ENCODE assay signal across 27 mouse cellular contexts in the genomic region with DNA sequence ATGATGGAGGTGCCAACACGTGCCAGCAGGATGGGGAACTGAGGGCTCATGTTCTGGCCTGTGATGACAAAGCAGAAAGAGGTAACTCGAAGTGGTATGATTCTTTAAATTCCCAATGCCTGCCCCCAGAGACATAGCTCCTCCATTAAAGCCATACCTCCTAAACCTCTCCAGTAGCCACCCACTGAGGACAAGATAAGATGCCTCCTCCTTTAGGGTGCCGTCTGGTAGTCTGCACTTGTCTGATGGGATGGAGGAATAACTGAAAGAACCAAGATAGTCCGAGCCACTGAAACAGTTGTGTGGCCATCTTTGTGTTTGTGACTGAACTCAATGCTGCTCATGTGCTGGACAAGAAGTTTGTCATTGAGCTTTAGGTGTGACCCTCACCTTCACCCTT. TPM values are rescaled to one million over a fixed set of nuclear protein-coding genes. Genes with fewer than 3 reads are reported as not detected.
DNase-seq lines count a peak whose midpoint lies in the region; ATAC-seq and TF ChIP-seq lines count a peak whose summit lies in the region.
"Had no signal": no experiment of that assay in that cellular context is flagged by ENCODE, and none has a peak within 500 bp of the region (broad histone marks: within the 10 kb centered on the region; RNA-seq: fewer than 3 reads in every experiment).

No protein-coding gene starts in this region.

- TF ChIP-seq CTCF in liver, embryonic 14.5 days (IDR thresholded peaks at IDR 0.05; ENCODE audit: low read depth): no peak
- no peak for TF ChIP-seq CTCF in liver, postnatal 0 days (IDR thresholded peaks at IDR 0.05; ENCODE audit: low read depth)

- H3K9me3 ChIP-seq in liver, embryonic 11.5 days (ENCODE audit: control insufficient read depth, low read length): no peaks in the 10 kb centered on the region
- no peaks in the 10 kb centered on the region for H3K9me3 ChIP-seq in liver, embryonic 14.5 days (ENCODE audit: control insufficient read depth, low read length)
- no peaks in the 10 kb centered on the region for H3K9me3 ChIP-seq in liver, postnatal 0 days (ENCODE audit: low read length)
- H3K9me3 ChIP-seq in forebrain, embryonic 11.5 days (ENCODE audit: control insufficient read depth, low read length): no peaks in the 10 kb centered on the region
- H3K9me3 ChIP-seq: embryonic facial prominence, embryonic 12.5 days; embryonic facial prominence, embryonic 15.5 days; forebrain, embryonic 10.5 days; heart, embryonic 12.5 days; heart, embryonic 15.5 days had no signal

- H3K4me1 ChIP-seq in liver, embryonic 11.5 days (replicated peaks; ENCODE audit: control insufficient read depth, insufficient read depth, low read length): peaks cover 11% of the 10 kb centered on the region
- peaks cover 15 to 20% of the 10 kb centered on the region in 2 experiments for H3K4me1 ChIP-seq in liver, embryonic 14.5 days (replicated peaks; ENCODE audit: control insufficient read depth in 2 of 2, insufficient read depth in 2 of 2, low read length in 1 of 2)
- peaks cover 10% of the 10 kb centered on the region for H3K4me1 ChIP-seq in liver, postnatal 0 days (ENCODE audit: insufficient read depth)
- H3K4me1 ChIP-seq in forebrain, embryonic 11.5 days (replicated peaks; ENCODE audit: control insufficient read depth, insufficient read depth, low read length): no peaks in the 10 kb centered on the region; the same call in 1 of the 2 replicates
- H3K4me1 ChIP-seq: embryonic facial prominence, embryonic 12.5 days; embryonic facial prominence, embryonic 15.5 days had no signal

- no peak for DNase-seq in liver, embryonic 11.5 days (ENCODE audit: low spot score)
- DNase-seq in liver: no peak
- no peak for DNase-seq in liver, embryonic 14.5 days (ENCODE audit: low read depth in 3 of 3, low spot score in 3 of 3)
- DNase-seq in liver, postnatal 0 days: no peak
- no peak for DNase-seq in left cerebral cortex, postnatal 14 days (ENCODE audit: low spot score in 2 of 2)
- DNase-seq in heart, postnatal 25 days (ENCODE audit: low spot score): no peak
- DNase-seq in forebrain, embryonic 11.5 days (ENCODE audit: low spot score): no peak
- no peak for DNase-seq in neural tube, embryonic 10.5 days (ENCODE audit: extremely low spot score, low spot score)
- DNase-seq: adrenal gland, postnatal 10 days; cerebellum, adult 11 months; cerebellum, adult 2 months; cerebellum, adult 9-11 months; cerebellum, postnatal 25 days; gastrocnemius, postnatal 25 days; heart, adult 18-20 months; heart, postnatal 10 days; heart, postnatal 4 days had no signal

- 51% methylated on average over 4 of the region's 4 CpGs for WGBS in liver, embryonic 11.5 days
- 24% methylated on average over 4 of the region's 4 CpGs for WGBS in liver, embryonic 14.5 days (ENCODE audit: insufficient replicate concordance)
- WGBS in liver, postnatal 0 days (ENCODE audit: insufficient replicate concordance): 56% methylated on average over 4 of the region's 4 CpGs
- 86% methylated on average over 4 of the region's 4 CpGs for WGBS in forebrain, embryonic 11.5 days

- no peak overlapping the region for H3K27ac ChIP-seq in liver, embryonic 11.5 days (ENCODE audit: low read depth, low read length)
- no peak overlapping the region for H3K27ac ChIP-seq in liver, embryonic 14.5 days
- H3K27ac ChIP-seq in liver, postnatal 0 days (ENCODE audit: low read depth): no peak overlapping the region
- H3K27ac ChIP-seq in forebrain, embryonic 11.5 days (ENCODE audit: low read depth, low read length): no peak overlapping the region
- H3K27ac ChIP-seq: embryonic facial prominence, embryonic 12.5 days; embryonic facial prominence, embryonic 15.5 days; forebrain, embryonic 10.5 days; heart, embryonic 15.5 days; hindbrain, embryonic 14.5 days; hindbrain, postnatal 0 days had no signal

- H3K4me2 ChIP-seq in liver, embryonic 11.5 days: no peak overlapping the region
- H3K4me2 ChIP-seq in liver, embryonic 14.5 days (ENCODE audit: low read depth): no peak overlapping the region
- no peak overlapping the region for H3K4me2 ChIP-seq in liver, postnatal 0 days (ENCODE audit: low read depth, low read length)
- no peak overlapping the region for H3K4me2 ChIP-seq in forebrain, embryonic 11.5 days (ENCODE audit: low read depth, low read length, severe bottlenecking)
- H3K4me2 ChIP-seq: embryonic facial prominence, embryonic 12.5 days; embryonic facial prominence, embryonic 15.5 days; heart, embryonic 12.5 days; heart, embryonic 15.5 days; hindbrain, embryonic 14.5 days had no signal

- peak; percentile 69 for ATAC-seq in liver, embryonic 11.5 days (replicated peaks; ENCODE audit: low FRiP score)
- ATAC-seq in liver, embryonic 14.5 days (ENCODE audit: insufficient read depth): peak; percentile 62; the same call in 1 of the 2 replicates
- peak; percentile 23; the same call in 1 of the 2 replicates for ATAC-seq in liver, postnatal 0 days
- ATAC-seq in forebrain, embryonic 11.5 days (replicated peaks; ENCODE audit: low FRiP score): no peak
- ATAC-seq: activated CD4-positive, CD25-positive, alpha-beta regulatory T cell, adult 4 months; forebrain, embryonic 14.5 days; hindbrain, postnatal 0 days had no signal

- H3K36me3 ChIP-seq in liver, embryonic 11.5 days (ENCODE audit: control insufficient read depth, insufficient read depth, low read length): no peaks in the 10 kb centered on the region
- H3K36me3 ChIP-seq in liver, embryonic 14.5 days (replicated peaks; ENCODE audit: control insufficient read depth, insufficient read depth, low read depth): no peaks in the 10 kb centered on the region
- H3K36me3 ChIP-seq in liver, postnatal 0 days (replicated peaks; ENCODE audit: insufficient read depth, low read length): no peaks in the 10 kb centered on the region
- no peaks in the 10 kb centered on the region for H3K36me3 ChIP-seq in forebrain, embryonic 11.5 days (ENCODE audit: control insufficient read depth, insufficient read depth, low read length)
- H3K36me3 ChIP-seq: embryonic facial prominence, embryonic 12.5 days; embryonic facial prominence, embryonic 15.5 days; forebrain, embryonic 10.5 days; heart, embryonic 12.5 days; heart, embryonic 15.5 days had no signal

- no peak overlapping the region for H3K4me3 ChIP-seq in liver, embryonic 11.5 days (ENCODE audit: low read depth, low read length)
- H3K4me3 ChIP-seq in liver, embryonic 14.5 days (ENCODE audit: insufficient read depth in 1 of 2, low read depth in 2 of 2, low read length in 2 of 2): no peak overlapping the region
- no peak overlapping the region for H3K4me3 ChIP-seq in liver, postnatal 0 days (ENCODE audit: low read depth, low read length)
- no peak overlapping the region for H3K4me3 ChIP-seq in forebrain, embryonic 11.5 days (ENCODE audit: low read depth, low read length)
- H3K4me3 ChIP-seq: embryonic facial prominence, embryonic 12.5 days; embryonic facial prominence, embryonic 15.5 days; erythroblast, embryonic 14.5 days; forebrain, embryonic 10.5 days; heart, embryonic 12.5 days; heart, embryonic 15.5 days had no signal

- intact Hi-C loops in left cerebral cortex, postnatal 14 days (cut with DNase I): no loop called here
- intact Hi-C loops in heart, postnatal 25 days (cut with DNase I): no loop called here

- no peaks in the 10 kb centered on the region for H3K27me3 ChIP-seq in liver, embryonic 11.5 days (replicated peaks; ENCODE audit: control insufficient read depth, insufficient read depth, low read length)
- H3K27me3 ChIP-seq in liver, embryonic 14.5 days (ENCODE audit: control insufficient read depth, insufficient read depth, low read length): no peaks in the 10 kb centered on the region
- H3K27me3 ChIP-seq in liver, postnatal 0 days (ENCODE audit: insufficient read depth, low read length): no peaks in the 10 kb centered on the region
- H3K27me3 ChIP-seq in forebrain, embryonic 11.5 days (ENCODE audit: control insufficient read depth, insufficient read depth, low read length): no peaks in the 10 kb centered on the region
- H3K27me3 ChIP-seq: embryonic facial prominence, embryonic 12.5 days; embryonic facial prominence, embryonic 15.5 days; heart, embryonic 12.5 days; heart, embryonic 15.5 days had no signal

- peak; percentile 18; the same call in 1 of the 2 replicates for TF ChIP-seq EP300 in liver, embryonic 14.5 days (IDR thresholded peaks at IDR 0.05; ENCODE audit: low read depth)
- 0 out of 2 replicates have a peak, but pooled peaks have one; percentile 29 for TF ChIP-seq EP300 in liver, postnatal 0 days (IDR thresholded peaks at IDR 0.05; ENCODE audit: low read depth)

- H3K9ac ChIP-seq in liver, embryonic 11.5 days (ENCODE audit: low read depth, low read length): no peak overlapping the region
- H3K9ac ChIP-seq in liver, embryonic 14.5 days (replicated peaks): no peak overlapping the region
- H3K9ac ChIP-seq in liver, postnatal 0 days (replicated peaks): no peak overlapping the region
- H3K9ac ChIP-seq in forebrain, embryonic 11.5 days (ENCODE audit: low read length): no peak overlapping the region
- H3K9ac ChIP-seq: embryonic facial prominence, embryonic 12.5 days; embryonic facial prominence, embryonic 15.5 days; heart, embryonic 12.5 days; heart, embryonic 15.5 days; hindbrain, embryonic 14.5 days had no signal

RNA-seq across cellular contexts. Expression of gene Ep300, which starts 47.0 kb away (rescaled TPM):
- polyA plus RNA-seq in liver, embryonic 11.5 days (2014; fragmentation: Nextera tagmentation; extraction: Ambion mirVana): 18.1 and 22.9 TPM in 2 replicates
- 11.0 and 13.4 TPM in 2 replicates for polyA plus RNA-seq in liver, embryonic 14.5 days (2012; rRNA removed)
- 6.1 and 7.5 TPM in 2 replicates for polyA plus RNA-seq in liver, embryonic 14.5 days (2014; fragmentation: Nextera tagmentation; extraction: Ambion mirVana)
- 4.5 and 5.1 TPM in 2 replicates for polyA plus RNA-seq in liver, postnatal 0 days (2015; fragmentation: Nextera tagmentation; extraction: Ambion mirVana)
- total RNA-seq in left cerebral cortex, postnatal 14 days (2021): 10 to 100 TPM; 57.9 to 58.3 TPM
- total RNA-seq in heart, postnatal 25 days (2021): 10 to 100 TPM; 35.4 to 51.9 TPM
- polyA plus RNA-seq in forebrain, embryonic 11.5 days (2014; fragmentation: Nextera tagmentation; extraction: Ambion mirVana): 31.1 and 33.8 TPM in 2 replicates
